Mouse (Mus musculus): ENCODE measurements around the gene Aldh8a1.
A peak's percentile ranks its signal among the peaks of the same experiment; 100 is the strongest.
"Not testable (repeated sequence)": the region's sequence is repeated elsewhere in the genome, so short reads cannot be mapped to it uniquely, and the experiment has no call there.

Aldh8a1 gene

GRCm38 (mm10) chr10:21366471-21366870, 10.6 kb upstream of the Aldh8a1 start:
- DNase-seq (ENCODE audit: extremely low spot score, low read depth, low spot score) = no peak

GRCm38 (mm10) chr10:21367481-21367880, 9.6 kb upstream of the Aldh8a1 start:
- no peak for DNase-seq (ENCODE audit: extremely low spot score, low read depth, low spot score)

- DNase-seq (ENCODE audit: extremely low spot score, low read depth, low spot score) = no peak
These were observed 7.5 kb upstream of the Aldh8a1 start for GRCm38 (mm10) chr10:21369586-21369985.

- no peak for DNase-seq (ENCODE audit: extremely low spot score, low read depth, low spot score)
These were observed 4.8 kb upstream of the Aldh8a1 start for GRCm38 (mm10) chr10:21372271-21372670.

- no peak for DNase-seq (ENCODE audit: extremely low spot score, low read depth, low spot score)
These were observed 1.3 kb downstream of the Aldh8a1 start for GRCm38 (mm10) chr10:21378196-21378944.

- DNase-seq (ENCODE audit: extremely low spot score, low read depth, low spot score) = peak; percentile 39
These were observed 5.8 kb downstream of the Aldh8a1 start for GRCm38 (mm10) chr10:21382914-21383313.

GRCm38 (mm10) chr10:21385111-21385663, 8.1 kb downstream of the Aldh8a1 start:
- no peak for DNase-seq (ENCODE audit: extremely low spot score, low read depth, low spot score)

- no peak for DNase-seq (ENCODE audit: extremely low spot score, low read depth, low spot score)
These were observed 12.0 kb downstream of the Aldh8a1 start for GRCm38 (mm10) chr10:21389075-21389474.

GRCm38 (mm10) chr10:21390440-21390839, 13.3 kb downstream of the Aldh8a1 start:
- no peak for DNase-seq (ENCODE audit: extremely low spot score, low read depth, low spot score)

- no peak for DNase-seq (ENCODE audit: extremely low spot score, low read depth, low spot score)
These were observed 14.2 kb downstream of the Aldh8a1 start for GRCm38 (mm10) chr10:21391286-21391685.

- DNase-seq (ENCODE audit: extremely low spot score, low read depth, low spot score) = no peak
These were observed 16.3 kb downstream of the Aldh8a1 start for GRCm38 (mm10) chr10:21393390-21393789.

- no peak for DNase-seq (ENCODE audit: extremely low spot score, low read depth, low spot score)
These were observed 18.5 kb downstream of the Aldh8a1 start for GRCm38 (mm10) chr10:21395426-21396139.

- DNase-seq (ENCODE audit: extremely low spot score, low read depth, low spot score) = not testable (repeated sequence)
These were observed 21.9 kb downstream of the Aldh8a1 start for GRCm38 (mm10) chr10:21398873-21399425.

- no peak for DNase-seq (ENCODE audit: extremely low spot score, low read depth, low spot score)
These were observed 22.5 kb downstream of the Aldh8a1 start for GRCm38 (mm10) chr10:21399622-21400021.

- DNase-seq (ENCODE audit: extremely low spot score, low read depth, low spot score) = no peak
These were observed 22.9 kb downstream of the Aldh8a1 start for GRCm38 (mm10) chr10:21400031-21400430.

- DNase-seq (ENCODE audit: extremely low spot score, low read depth, low spot score) = no peak
These were observed 23.4 kb downstream of the Aldh8a1 start for GRCm38 (mm10) chr10:21400453-21400852.

GRCm38 (mm10) chr10:21401259-21401658, 24.2 kb downstream of the Aldh8a1 start:
- DNase-seq (ENCODE audit: extremely low spot score, low read depth, low spot score) = no peak

GRCm38 (mm10) chr10:21404822-21405221, 27.7 kb downstream of the Aldh8a1 start:
- DNase-seq (ENCODE audit: extremely low spot score, low read depth, low spot score) = no peak

- DNase-seq (ENCODE audit: extremely low spot score, low read depth, low spot score) = no peak
These were observed 28.8 kb downstream of the Aldh8a1 start for GRCm38 (mm10) chr10:21405707-21406534.

GRCm38 (mm10) chr10:21410711-21411110, 33.6 kb downstream of the Aldh8a1 start:
- no peak for DNase-seq (ENCODE audit: extremely low spot score, low read depth, low spot score)
